Mouse (Mus musculus): ENCODE measurements around the gene Klhl28.

Klhl28 gene

GRCm38 (mm10) chr12:64965124-64966026, at the start of gene Klhl28, which contains the start of gene Togaram1:
Gene Klhl28, minus strand, starts transcription at chr12:64965534.
Gene Togaram1, plus strand, starts transcription at chr12:64965804.
- peak; percentile 97 to 100 for DNase-seq (ENCODE audit: low spot score in 2 of 2)

GRCm38 (mm10) chr12:65007725-65008124, 42.4 kb upstream of the Klhl28 start:
- no peak for DNase-seq (ENCODE audit: low spot score in 2 of 2)

GRCm38 (mm10) chr12:64977518-64977917, 12.2 kb upstream of the Klhl28 start:
- DNase-seq (ENCODE audit: low spot score in 2 of 2), result no peak

GRCm38 (mm10) chr12:64976191-64976590, 10.9 kb upstream of the Klhl28 start:
- no peak for DNase-seq (ENCODE audit: low spot score in 2 of 2)

GRCm38 (mm10) chr12:64975558-64975957, 10.2 kb upstream of the Klhl28 start:
- no peak for DNase-seq (ENCODE audit: low spot score in 2 of 2)

- DNase-seq (ENCODE audit: low spot score in 2 of 2), result no peak
Measured at GRCm38 (mm10) chr12:64972063-64972462, 6.7 kb upstream of the Klhl28 start.

DNA sequence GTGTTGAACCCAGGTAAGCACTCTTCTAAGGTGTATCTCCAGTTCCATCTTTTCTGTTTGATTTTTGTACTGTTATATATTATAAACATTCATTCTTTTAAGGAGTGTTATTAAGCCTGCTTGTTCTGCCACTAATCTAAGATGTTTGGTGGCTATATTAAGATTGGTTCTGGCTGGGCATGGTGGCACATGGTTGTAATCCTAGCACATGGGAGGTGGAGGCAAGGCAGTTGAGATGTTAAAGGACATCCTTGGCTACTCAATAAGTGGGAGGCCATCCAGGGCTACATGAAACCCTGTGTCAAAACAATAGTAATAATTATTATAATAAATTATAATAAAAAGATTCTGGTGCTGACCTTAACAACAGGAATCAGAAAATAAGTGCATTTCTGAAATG, 6.1 kb upstream of the Klhl28 start:
- DNase-seq (ENCODE audit: low spot score in 2 of 2), result no peak

DNA sequence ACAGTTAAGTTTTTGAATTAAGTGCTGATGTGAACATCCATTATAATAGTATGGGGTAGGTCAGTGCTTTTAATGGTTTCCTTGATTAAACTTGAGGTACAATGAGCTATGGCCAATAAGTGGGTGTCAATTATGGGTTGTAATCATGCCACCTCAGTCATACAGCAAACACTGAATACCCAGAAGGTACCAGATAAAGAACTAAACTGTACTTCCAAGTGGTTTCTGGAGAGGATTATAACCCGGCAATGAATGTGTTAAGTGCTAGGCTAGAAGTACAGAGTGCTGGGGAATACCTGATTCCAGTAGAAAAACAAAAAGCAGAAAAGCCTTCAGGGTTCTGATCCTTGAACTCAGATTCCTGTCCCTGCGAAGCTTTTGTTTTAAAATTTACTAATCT, 2.7 kb upstream of the Klhl28 start:
- DNase-seq (ENCODE audit: low spot score in 2 of 2), result no peak

DNA sequence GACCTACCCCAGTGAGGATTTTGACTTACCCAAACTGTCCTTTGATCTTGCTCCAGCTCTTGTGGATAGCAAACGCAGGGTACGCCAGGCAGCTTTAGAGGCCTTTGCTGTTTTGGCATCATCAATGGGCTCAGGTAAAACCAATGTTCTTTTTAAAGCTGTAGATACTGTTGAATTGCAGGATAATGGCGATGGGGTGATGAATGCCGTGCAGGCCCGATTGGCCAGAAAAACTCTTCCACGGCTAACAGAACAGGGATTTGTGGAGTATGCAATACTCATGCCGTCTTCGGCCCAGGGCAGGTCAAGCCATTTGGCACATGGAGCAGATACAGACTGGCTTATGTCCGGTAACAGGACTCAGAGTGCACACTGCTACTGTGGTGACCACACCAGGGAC, 2.1 kb upstream of the Klhl28 start:
- peak; percentile 18 to 21 for DNase-seq (ENCODE audit: low spot score in 2 of 2)

DNA sequence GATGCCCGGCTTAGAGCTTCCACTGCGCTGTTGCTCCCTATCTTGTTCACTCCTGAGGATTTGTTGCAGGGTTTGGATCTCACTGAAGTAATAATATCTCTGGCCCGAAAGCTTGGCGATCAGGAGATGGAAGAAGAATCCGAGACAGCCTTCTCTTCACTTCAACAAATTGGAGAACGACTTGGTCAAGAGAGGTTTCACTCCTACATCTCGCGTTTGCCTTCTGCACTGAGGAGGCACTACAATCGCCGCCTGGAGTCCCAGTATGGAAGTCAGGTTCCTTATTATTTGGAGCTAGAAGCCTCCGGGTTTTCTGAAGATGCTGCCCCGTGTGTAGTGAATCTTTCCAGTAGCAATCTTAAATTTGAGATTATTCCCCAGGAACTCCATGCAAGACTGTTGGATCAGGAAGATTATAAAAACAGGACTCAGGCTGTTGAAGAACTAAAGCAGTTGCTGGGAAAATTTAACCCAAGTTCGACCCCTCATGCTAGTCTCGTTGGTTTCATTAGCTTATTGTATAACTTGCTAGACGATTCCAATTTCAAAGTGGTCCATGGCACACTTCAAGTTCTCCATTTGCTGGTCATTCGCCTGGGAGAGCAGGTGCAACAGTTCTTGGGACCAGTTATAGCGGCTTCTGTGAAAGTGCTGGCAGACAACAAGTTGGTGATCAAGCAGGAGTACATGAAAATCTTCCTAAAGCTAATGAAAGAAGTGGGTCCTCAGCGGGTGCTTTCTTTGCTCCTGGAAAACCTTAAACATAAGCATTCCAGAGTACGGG, 1.5 kb upstream of the Klhl28 start:
- peak; percentile 17 to 30 for DNase-seq (ENCODE audit: low spot score in 2 of 2)

GRCm38 (mm10) chr12:64966101-64966631, 832 bp upstream of the Klhl28 start:
- DNase-seq (ENCODE audit: low spot score in 2 of 2), result peak; percentile 70 to 72

- DNase-seq (ENCODE audit: low spot score in 2 of 2), result no peak
Measured at GRCm38 (mm10) chr12:64964560-64964959, 774 bp downstream of the Klhl28 start.

DNA sequence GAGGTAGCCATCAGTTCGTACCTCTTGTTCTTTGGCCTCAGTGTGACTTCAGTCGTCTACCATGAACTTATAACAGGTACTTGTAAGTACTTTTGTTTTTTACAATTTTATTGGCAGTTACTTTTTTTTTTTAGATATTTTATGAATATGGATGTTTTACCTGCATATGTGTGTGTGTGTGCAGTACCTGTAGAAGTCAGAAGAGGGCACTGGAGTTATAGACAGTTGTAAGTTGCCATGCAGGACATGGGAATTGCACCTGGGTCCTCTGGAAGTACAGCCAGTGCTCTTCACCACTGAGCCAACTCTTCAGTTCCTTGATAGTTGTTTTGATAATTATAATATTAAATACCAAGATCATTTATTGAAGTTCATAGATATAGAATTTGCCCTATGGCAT, 27.8 kb downstream of the Klhl28 start:
- peak in 1 of 2 experiments; percentile 33 for DNase-seq (ENCODE audit: low spot score in 2 of 2)

DNA sequence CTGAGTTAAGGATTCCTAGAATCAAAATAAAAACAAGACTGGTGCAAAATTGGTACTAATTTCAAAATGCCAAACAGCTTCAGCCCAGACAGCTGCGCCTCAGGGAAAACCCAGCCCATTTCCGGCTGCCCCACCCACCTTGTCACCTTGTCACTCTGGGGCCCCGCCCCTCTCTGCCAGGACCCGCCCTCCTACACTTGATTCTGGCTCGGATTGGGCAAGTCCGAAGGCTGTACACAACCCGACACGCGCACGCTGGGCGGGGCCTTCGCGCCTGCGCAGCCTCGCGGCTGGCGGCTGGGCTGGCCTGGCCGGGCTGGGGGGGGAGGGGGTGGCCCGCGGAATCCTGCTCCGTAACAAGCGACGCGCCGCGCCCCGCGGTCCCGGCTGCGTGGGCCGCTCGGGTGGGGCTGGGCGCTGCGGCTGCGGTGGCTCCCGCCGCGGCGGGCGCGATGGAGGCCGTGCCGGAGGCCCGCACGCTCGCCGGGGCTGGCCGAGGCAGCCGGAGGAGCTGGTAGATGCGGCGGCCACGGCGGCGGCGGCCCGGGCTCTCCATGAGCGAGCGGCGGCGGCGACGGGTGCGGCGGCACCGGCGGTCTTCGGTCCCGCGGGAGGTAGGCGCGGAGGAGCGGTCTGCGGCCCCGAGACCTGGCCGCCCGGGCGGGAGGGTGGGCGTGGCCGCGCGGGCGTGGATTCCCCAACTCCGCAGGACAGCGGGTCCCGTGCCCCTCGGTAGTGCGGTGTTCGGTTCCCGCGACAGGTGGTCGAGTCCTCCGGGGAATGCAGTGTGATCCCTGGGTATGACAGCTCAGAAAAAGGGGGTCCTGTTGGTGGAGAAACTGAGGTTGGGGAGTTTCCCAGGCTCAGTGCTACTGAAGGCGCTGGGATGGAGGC, 47.5 kb downstream of the Klhl28 start, which contains the start of gene Gm527:
Gene Gm527, plus strand, starts transcription at position 329 of the 894 bp plus-strand sequence.
- peak; percentile 82 to 95 for DNase-seq (ENCODE audit: low spot score in 2 of 2)

- DNase-seq (ENCODE audit: low spot score in 2 of 2), result no peak
Measured at GRCm38 (mm10) chr12:64916735-64917134, 48.6 kb downstream of the Klhl28 start.

GRCm38 (mm10) chr12:64912996-64913395, 52.3 kb downstream of the Klhl28 start:
- no peak for DNase-seq (ENCODE audit: low spot score in 2 of 2)

- no peak for DNase-seq (ENCODE audit: low spot score in 2 of 2)
Measured at GRCm38 (mm10) chr12:64903186-64903585, 62.1 kb downstream of the Klhl28 start.

DNA sequence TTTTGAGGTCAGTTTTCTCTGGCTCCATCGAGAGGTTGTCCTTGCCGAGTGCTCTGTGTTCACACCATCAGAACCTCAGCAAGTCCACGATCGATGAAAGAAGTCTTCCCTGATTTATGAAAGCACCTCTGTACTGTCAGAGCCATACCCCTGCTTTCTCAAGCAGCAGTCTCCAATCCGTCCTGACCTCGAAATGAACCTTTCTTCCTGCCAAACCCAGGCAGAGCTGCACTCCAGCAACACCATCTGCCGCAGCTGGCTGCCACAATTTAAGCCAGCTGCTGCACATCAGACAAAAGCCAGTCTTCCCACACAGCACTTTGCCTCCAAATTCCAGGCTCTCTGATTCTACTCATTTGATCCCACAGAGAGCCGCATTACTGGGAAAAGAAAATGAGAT, 62.8 kb downstream of the Klhl28 start:
- no peak for DNase-seq (ENCODE audit: low spot score in 2 of 2)

DNA sequence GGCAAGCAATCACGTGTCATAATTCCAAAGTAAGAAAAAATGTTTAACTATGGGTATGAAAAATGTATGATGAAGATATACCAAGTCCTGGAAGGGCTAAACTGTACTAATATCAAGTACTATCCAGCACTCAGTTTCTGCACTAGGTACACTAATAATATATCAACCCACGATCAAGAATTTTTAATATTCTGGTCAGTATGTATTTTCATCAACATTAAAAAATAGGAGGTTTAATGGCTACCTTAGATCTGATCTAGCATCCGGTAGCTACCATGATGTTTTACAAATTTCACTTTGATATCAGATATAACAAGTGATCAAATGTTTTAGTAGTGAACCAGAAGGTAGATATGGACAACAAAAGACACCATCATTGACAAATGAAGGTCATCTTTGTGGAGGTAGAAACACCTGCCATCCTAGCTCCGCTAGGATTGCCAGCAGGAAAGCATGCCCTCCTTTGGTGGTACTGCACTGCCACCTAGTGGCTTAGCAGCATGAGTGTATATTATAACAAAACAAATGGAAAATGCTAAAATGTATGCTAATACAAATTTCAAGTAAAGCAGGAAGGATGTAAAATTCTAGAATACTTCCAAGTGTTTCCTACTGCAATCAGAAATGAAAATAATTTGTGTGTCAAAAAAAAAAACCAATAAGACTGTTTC, 68.1 kb downstream of the Klhl28 start:
- peak; percentile 11 to 67 for DNase-seq (ENCODE audit: low spot score in 2 of 2)

Data from spleen, postnatal 10 days (tissue).